Mouse (Mus musculus): ENCODE measurements around the gene Utp4. TPM values are rescaled to one million over a fixed set of nuclear protein-coding genes. Genes with fewer than 3 reads are reported as not detected.
A peak's percentile ranks its signal among the peaks of the same experiment; 100 is the strongest.

Gene Utp4
- polyA plus RNA-seq, 1 experiment from 2014 or later, result 59.2 TPM

- DNase-seq (ENCODE audit: low spot score) (peak; percentile 94), ATAC-seq (replicated peaks; ENCODE audit: low FRiP score, low read depth) (peak; percentile 74)
- Histone ChIP-seq H3K36me3 (ENCODE audit: insufficient read depth, low read length) (no peaks in the 10 kb centered on the region), H3K27ac (peak within 1 kb of the TSS; percentile 94), H3K4me2 (ENCODE audit: low read length) (peak within 1 kb of the TSS; percentile 92), H3K4me3 (replicated peaks; ENCODE audit: low read depth, low read length) (peak within 1 kb of the TSS; percentile 97), H3K9me3 (replicated peaks; ENCODE audit: low read length) (no peaks in the 10 kb centered on the region), H3K9ac (ENCODE audit: low read depth, low read length) (peak within 1 kb of the TSS; percentile 95), H3K27me3 (ENCODE audit: insufficient read depth, low read length) (no peaks in the 10 kb centered on the region), H3K4me1 (replicated peaks; ENCODE audit: insufficient read depth, low read length) (peaks cover 8% of the 10 kb centered on the region)
- TF ChIP-seq CTCF (IDR thresholded peaks at IDR 0.05; ENCODE audit: low read depth), result 0 out of 2 replicates have a peak, but pooled peaks have one; percentile 6
- 2% methylated on average over 37 of the region's 41 CpGs for WGBS
Measured at GRCm38 (mm10) chr8:106935324-106935869, 42.0 kb downstream of the Utp4 start, which contains the start of gene Sntb2. Gene Sntb2, plus strand, starts transcription at chr8:106935750.

GRCm38 (mm10) chr8:106935899-106936477 lies 42.6 kb downstream of the Utp4 start:
- Histone ChIP-seq H3K4me1 (replicated peaks; ENCODE audit: insufficient read depth, low read length) (peaks cover 8% of the 10 kb centered on the region), H3K4me2 (ENCODE audit: low read length) (peak overlapping the region; percentile 92), H3K27ac (peak overlapping the region; percentile 94), H3K4me3 (replicated peaks; ENCODE audit: low read depth, low read length) (peak overlapping the region; percentile 97), H3K9me3 (replicated peaks; ENCODE audit: low read length) (no peaks in the 10 kb centered on the region), H3K36me3 (ENCODE audit: insufficient read depth, low read length) (no peaks in the 10 kb centered on the region), H3K9ac (ENCODE audit: low read depth, low read length) (peak overlapping the region; percentile 95), H3K27me3 (ENCODE audit: insufficient read depth, low read length) (no peaks in the 10 kb centered on the region)
- under 1% methylated on average over 62 of the region's 76 CpGs for WGBS
- ATAC-seq (replicated peaks; ENCODE audit: low FRiP score, low read depth), result peak; percentile 66
- no peak for TF ChIP-seq CTCF (IDR thresholded peaks at IDR 0.05; ENCODE audit: low read depth)
- DNase-seq (ENCODE audit: low spot score), result peak; percentile 55

- Histone ChIP-seq H3K4me1 (replicated peaks; ENCODE audit: insufficient read depth, low read length) (peaks cover 8% of the 10 kb centered on the region), H3K4me3 (replicated peaks; ENCODE audit: low read depth, low read length) (peak overlapping the region; percentile 97), H3K27me3 (ENCODE audit: insufficient read depth, low read length) (no peaks in the 10 kb centered on the region), H3K9ac (ENCODE audit: low read depth, low read length) (peak overlapping the region; percentile 95), H3K4me2 (ENCODE audit: low read length) (peak overlapping the region; percentile 92), H3K27ac (peak overlapping the region; percentile 94), H3K36me3 (ENCODE audit: insufficient read depth, low read length) (no peaks in the 10 kb centered on the region), H3K9me3 (replicated peaks; ENCODE audit: low read length) (no peaks in the 10 kb centered on the region)
- DNase-seq (ENCODE audit: low spot score), result peak; percentile 83
- peak; percentile 41 for ATAC-seq (replicated peaks; ENCODE audit: low FRiP score, low read depth)
- TF ChIP-seq CTCF (IDR thresholded peaks at IDR 0.05; ENCODE audit: low read depth), result no peak
- WGBS, result 0% methylated on average over 24 of the region's 26 CpGs
Measured at GRCm38 (mm10) chr8:106936478-106937051, 43.1 kb downstream of the Utp4 start.

- no peak for DNase-seq (ENCODE audit: low spot score)
- H3K36me3 ChIP-seq (ENCODE audit: insufficient read depth, low read length), result no peaks in the 10 kb centered on the region
- no peak for TF ChIP-seq CTCF (IDR thresholded peaks at IDR 0.05; ENCODE audit: low read depth)
- WGBS, result 17% methylated on average over 14 of the region's 14 CpGs
- H3K4me1 ChIP-seq (replicated peaks; ENCODE audit: insufficient read depth, low read length), result peaks cover 6% of the 10 kb centered on the region
- H3K9me3 ChIP-seq (replicated peaks; ENCODE audit: low read length), result no peaks in the 10 kb centered on the region
- no peak overlapping the region for H3K27ac ChIP-seq
- H3K9ac ChIP-seq (ENCODE audit: low read depth, low read length), result peak overlapping the region; percentile 95
- H3K4me2 ChIP-seq (ENCODE audit: low read length), result peak overlapping the region; percentile 92
- no peak for ATAC-seq (replicated peaks; ENCODE audit: low FRiP score, low read depth)
- H3K4me3 ChIP-seq (replicated peaks; ENCODE audit: low read depth, low read length), result peak overlapping the region; percentile 97
- no peaks in the 10 kb centered on the region for H3K27me3 ChIP-seq (ENCODE audit: insufficient read depth, low read length)
Measured at GRCm38 (mm10) chr8:106937081-106937800, 43.8 kb downstream of the Utp4 start.

GRCm38 (mm10) chr8:106941806-106942205 lies 48.4 kb downstream of the Utp4 start:
- DNase-seq (ENCODE audit: low spot score) (no peak), ATAC-seq (replicated peaks; ENCODE audit: low FRiP score, low read depth) (no peak)
- Histone ChIP-seq H3K9ac (ENCODE audit: low read depth, low read length) (no peak overlapping the region), H3K4me3 (replicated peaks; ENCODE audit: low read depth, low read length) (no peak overlapping the region), H3K9me3 (replicated peaks; ENCODE audit: low read length) (no peaks in the 10 kb centered on the region), H3K4me2 (ENCODE audit: low read length) (no peak overlapping the region), H3K4me1 (replicated peaks; ENCODE audit: insufficient read depth, low read length) (no peaks in the 10 kb centered on the region), H3K36me3 (ENCODE audit: insufficient read depth, low read length) (no peaks in the 10 kb centered on the region), H3K27me3 (ENCODE audit: insufficient read depth, low read length) (no peaks in the 10 kb centered on the region), H3K27ac (no peak overlapping the region)
- 83% methylated on average over 3 of the region's 3 CpGs for WGBS
- TF ChIP-seq CTCF (IDR thresholded peaks at IDR 0.05; ENCODE audit: low read depth), result no peak

GRCm38 (mm10) chr8:106943874-106944418 lies 50.5 kb downstream of the Utp4 start:
- Histone ChIP-seq H3K9ac (ENCODE audit: low read depth, low read length) (no peak overlapping the region), H3K4me3 (replicated peaks; ENCODE audit: low read depth, low read length) (no peak overlapping the region), H3K27me3 (ENCODE audit: insufficient read depth, low read length) (no peaks in the 10 kb centered on the region), H3K4me1 (replicated peaks; ENCODE audit: insufficient read depth, low read length) (no peaks in the 10 kb centered on the region), H3K9me3 (replicated peaks; ENCODE audit: low read length) (no peaks in the 10 kb centered on the region), H3K4me2 (ENCODE audit: low read length) (no peak overlapping the region), H3K27ac (peak overlapping the region; percentile 36; the same call in 1 of the 2 replicates), H3K36me3 (ENCODE audit: insufficient read depth, low read length) (no peaks in the 10 kb centered on the region)
- WGBS, result 88% methylated on average over 3 of the region's 3 CpGs
- no peak for TF ChIP-seq CTCF (IDR thresholded peaks at IDR 0.05; ENCODE audit: low read depth)
- DNase-seq (ENCODE audit: low spot score), result no peak
- no peak for ATAC-seq (replicated peaks; ENCODE audit: low FRiP score, low read depth)
